Mouse (Mus musculus) neural tube, embryonic 11.5 days (tissue): ENCODE measurements at regions not wholly inside any gene's neighbourhood (a gene's known extent, or its start where the extent isn't known, plus 50 kb on each side); places are given as distances from the start of the nearest gene placed in this dataset.
A peak's percentile ranks its signal among the peaks of the same experiment; 100 is the strongest.

ENCODE experiments used
- ATAC-seq: fragments of 200-750 bp; cut with Nextera tagmentation; 2 replicates; pipeline ENCODE4 v1.8.0; 2017; ENCODE audit warnings: moderate number of reproducible peaks, mild to moderate bottlenecking, moderate TSS enrichment, moderate library complexity; ENCODE audit not compliant: insufficient read depth, low FRiP score, low TSS enrichment
- DNase-seq: peaks from one replicate; pipeline ENCODE4 v3.0.0-alpha.2; 2015; ENCODE audit warnings: low spot score
- H3K27ac ChIP-seq: fragments of 300-500 bp; sonication (generic); 2 replicates; pipeline ENCODE4 v1.5.1; 2014; ENCODE audit warnings: low read depth, mild to moderate bottlenecking, low read length
- H3K27me3 ChIP-seq: fragments of 300-500 bp; sonication (generic); 2 replicates; pipeline ENCODE4 v1.6.1; 2014; ENCODE audit warnings: mild to moderate bottlenecking, low read length, mixed read lengths; ENCODE audit not compliant: control insufficient read depth, insufficient read depth
- H3K36me3 ChIP-seq: fragments of 300-500 bp; sonication (generic); 2 replicates; pipeline ENCODE4 v1.6.1; 2014; ENCODE audit warnings: mild to moderate bottlenecking, low read length, moderate library complexity, mixed read lengths; ENCODE audit not compliant: control insufficient read depth, insufficient read depth
- H3K4me1 ChIP-seq: fragments of 300-500 bp; sonication (generic); 2 replicates; pipeline ENCODE4 v1.6.1; 2014; ENCODE audit warnings: low read length, mixed read lengths; ENCODE audit not compliant: control insufficient read depth, insufficient read depth
- H3K4me2 ChIP-seq: fragments of 300-500 bp; sonication (generic); 2 replicates; pipeline ENCODE4 v1.6.1; 2014; ENCODE audit warnings: low read depth, mild to moderate bottlenecking, moderate library complexity
- H3K4me3 ChIP-seq: fragments of 300-500 bp; sonication (generic); 2 replicates; pipeline ENCODE4 v1.5.1; 2014; ENCODE audit warnings: low read depth, low read length
- H3K9ac ChIP-seq: fragments of 300-500 bp; sonication (generic); 2 replicates; pipeline ENCODE4 v1.6.1; 2014; ENCODE audit warnings: mild to moderate bottlenecking, low read length
- H3K9me3 ChIP-seq: fragments of 300-500 bp; sonication (generic); 2 replicates; pipeline ENCODE4 v1.6.1; 2016; ENCODE audit warnings: low read length; ENCODE audit not compliant: control insufficient read depth
- WGBS: fragments of 180-500 bp; shearing (Covaris S2); extraction: QIAGEN DNeasy Blood & Tissue Kit; methylation state at CpG from one replicate; pipeline ENCODE4 v1.1.7; 2014; 5-methylcytosine and 5-hydroxymethylcytosine counted together

GRCm38 (mm10) chr11:111523465-111523864, 457.5 kb downstream of the Kcnj2 start:
- no peaks in the 10 kb centered on the region for H3K4me1 ChIP-seq
- no peaks in the 10 kb centered on the region for H3K27me3 ChIP-seq
- H3K9me3 ChIP-seq = no peaks in the 10 kb centered on the region
- ATAC-seq = no peak
- H3K4me3 ChIP-seq = no peak overlapping the region
- no peak overlapping the region for H3K9ac ChIP-seq
- no peaks in the 10 kb centered on the region for H3K36me3 ChIP-seq
- DNase-seq = peak; percentile 41
- no peak overlapping the region for H3K4me2 ChIP-seq
- WGBS = 68% methylated on average over 8 of the region's 8 CpGs
- H3K27ac ChIP-seq = no peak overlapping the region

GRCm38 (mm10) chr11:111526010-111526742, 460.2 kb downstream of the Kcnj2 start:
- DNase-seq (no peak), ATAC-seq (no peak)
- Histone ChIP-seq H3K27me3 (no peaks in the 10 kb centered on the region), H3K27ac (no peak overlapping the region), H3K4me3 (no peak overlapping the region), H3K9ac (no peak overlapping the region), H3K36me3 (no peaks in the 10 kb centered on the region), H3K4me1 (no peaks in the 10 kb centered on the region), H3K4me2 (no peak overlapping the region), H3K9me3 (no peaks in the 10 kb centered on the region)
- WGBS = 86% methylated on average over 6 of the region's 6 CpGs

- 84% methylated on average over 9 of the region's 9 CpGs for WGBS
- no peak for ATAC-seq
- no peak overlapping the region for H3K4me2 ChIP-seq
Observed at GRCm38 (mm10) chr11:111529591-111529990, 463.6 kb downstream of the Kcnj2 start.

GRCm38 (mm10) chr11:111530912-111531311, 464.9 kb downstream of the Kcnj2 start:
- H3K27me3 ChIP-seq = no peaks in the 10 kb centered on the region
- 82% methylated on average over 3 of the region's 3 CpGs for WGBS

More at GRCm38 (mm10) chr11:111529591-111529990, 463.6 kb downstream of the Kcnj2 start:
- Histone ChIP-seq H3K27ac (no peak overlapping the region), H3K9me3 (no peaks in the 10 kb centered on the region), H3K36me3 (no peaks in the 10 kb centered on the region), H3K4me1 (no peaks in the 10 kb centered on the region), H3K4me3 (no peak overlapping the region), H3K9ac (no peak overlapping the region), H3K27me3 (no peaks in the 10 kb centered on the region)
- no peak for DNase-seq

GRCm38 (mm10) chr11:111532457-111532856, 466.5 kb downstream of the Kcnj2 start:
- WGBS = 39% methylated on average over 5 of the region's 5 CpGs
- H3K27me3 ChIP-seq = no peaks in the 10 kb centered on the region
- no peak overlapping the region for H3K4me2 ChIP-seq
- DNase-seq = peak; percentile 14
- no peaks in the 10 kb centered on the region for H3K9me3 ChIP-seq
- no peaks in the 10 kb centered on the region for H3K4me1 ChIP-seq
- no peaks in the 10 kb centered on the region for H3K36me3 ChIP-seq
- H3K4me3 ChIP-seq = no peak overlapping the region
- ATAC-seq = no peak
- no peak overlapping the region for H3K27ac ChIP-seq
- no peak overlapping the region for H3K9ac ChIP-seq

More at GRCm38 (mm10) chr11:111530912-111531311, 464.9 kb downstream of the Kcnj2 start:
- Histone ChIP-seq H3K9me3 (no peaks in the 10 kb centered on the region), H3K9ac (no peak overlapping the region), H3K4me3 (no peak overlapping the region), H3K4me1 (no peaks in the 10 kb centered on the region), H3K4me2 (no peak overlapping the region), H3K36me3 (no peaks in the 10 kb centered on the region), H3K27ac (no peak overlapping the region)
- no peak for ATAC-seq
- DNase-seq = no peak

GRCm38 (mm10) chr11:111536040-111536836, 470.3 kb downstream of the Kcnj2 start:
- no peaks in the 10 kb centered on the region for H3K4me1 ChIP-seq

GRCm38 (mm10) chr11:111537654-111538053, 471.7 kb downstream of the Kcnj2 start:
- Histone ChIP-seq H3K9ac (no peak overlapping the region), H3K4me1 (no peaks in the 10 kb centered on the region), H3K9me3 (no peaks in the 10 kb centered on the region), H3K27ac (no peak overlapping the region), H3K27me3 (no peaks in the 10 kb centered on the region), H3K4me3 (no peak overlapping the region), H3K36me3 (no peaks in the 10 kb centered on the region), H3K4me2 (no peak overlapping the region)
- DNase-seq (peak; percentile 53), ATAC-seq (no peak)
- WGBS = 27% methylated on average over 3 of the region's 3 CpGs

More at GRCm38 (mm10) chr11:111536040-111536836, 470.3 kb downstream of the Kcnj2 start:
- Histone ChIP-seq H3K27me3 (no peaks in the 10 kb centered on the region), H3K9me3 (no peaks in the 10 kb centered on the region), H3K27ac (no peak overlapping the region), H3K9ac (no peak overlapping the region), H3K4me2 (0 out of 2 replicates have a peak overlapping the region, but pooled peaks have one; percentile 7), H3K36me3 (no peaks in the 10 kb centered on the region), H3K4me3 (no peak overlapping the region)
- ATAC-seq = no peak
- 45% methylated on average over 17 of the region's 17 CpGs for WGBS
- peak; percentile 68 for DNase-seq

GRCm38 (mm10) chr11:111539960-111540359, 474.0 kb downstream of the Kcnj2 start:
- H3K9me3 ChIP-seq = no peaks in the 10 kb centered on the region
- WGBS = 53% methylated on average over 6 of the region's 6 CpGs
- H3K9ac ChIP-seq = no peak overlapping the region
- no peak overlapping the region for H3K4me3 ChIP-seq
- no peaks in the 10 kb centered on the region for H3K36me3 ChIP-seq
- ATAC-seq = no peak
- no peak overlapping the region for H3K27ac ChIP-seq
- no peaks in the 10 kb centered on the region for H3K27me3 ChIP-seq
- no peak overlapping the region for H3K4me2 ChIP-seq
- no peaks in the 10 kb centered on the region for H3K4me1 ChIP-seq
- peak; percentile 32 for DNase-seq
